Mouse (Mus musculus): ENCODE measurements around the gene A330070K13Rik. TPM values are rescaled to one million over a fixed set of nuclear protein-coding genes. Genes with fewer than 3 reads are reported as not detected.

The A330070K13Rik gene
- not detected for polyA plus RNA-seq (2014; fragmentation: Illumina TruSeq; extraction: RNeasy Lipid Tissue Mini Kit (QIAGEN cat#74804))

DNA sequence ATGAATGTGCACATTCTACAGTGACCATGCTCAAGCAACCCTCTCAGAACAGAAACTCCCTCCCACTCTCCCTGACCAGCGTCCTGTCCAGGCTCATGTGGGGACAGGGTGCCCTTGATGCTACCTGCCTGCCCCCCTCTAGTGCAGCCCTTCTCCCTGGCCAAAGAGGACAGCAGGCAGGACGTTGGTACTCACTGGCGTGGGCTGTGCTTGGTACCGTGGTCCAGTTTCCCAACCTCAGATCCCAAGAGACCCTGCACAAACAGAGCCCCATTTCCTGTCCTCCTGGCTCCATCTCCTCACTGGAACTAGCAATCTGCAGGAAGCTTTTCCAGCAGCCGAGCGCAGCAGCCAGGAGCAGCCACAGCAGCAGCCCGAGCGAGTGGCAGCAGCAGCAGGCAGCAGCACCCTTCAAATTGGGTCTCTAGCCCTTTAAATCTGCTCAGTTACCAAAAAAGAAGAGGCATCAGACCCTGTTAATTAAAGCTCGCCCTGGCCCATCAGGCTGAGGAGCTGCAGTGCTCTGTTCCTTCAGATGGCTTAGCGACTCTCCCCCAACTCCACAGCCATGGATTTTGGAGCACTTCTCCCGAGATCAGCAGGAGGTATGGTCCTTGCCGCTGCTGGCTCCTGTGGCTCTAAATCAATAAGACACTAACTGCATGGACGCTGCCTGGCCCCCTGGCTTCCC lies at the start of gene A330070K13Rik:
Gene A330070K13Rik, minus strand, starts transcription at position 410 of the 691 bp plus-strand sequence.

DNA sequence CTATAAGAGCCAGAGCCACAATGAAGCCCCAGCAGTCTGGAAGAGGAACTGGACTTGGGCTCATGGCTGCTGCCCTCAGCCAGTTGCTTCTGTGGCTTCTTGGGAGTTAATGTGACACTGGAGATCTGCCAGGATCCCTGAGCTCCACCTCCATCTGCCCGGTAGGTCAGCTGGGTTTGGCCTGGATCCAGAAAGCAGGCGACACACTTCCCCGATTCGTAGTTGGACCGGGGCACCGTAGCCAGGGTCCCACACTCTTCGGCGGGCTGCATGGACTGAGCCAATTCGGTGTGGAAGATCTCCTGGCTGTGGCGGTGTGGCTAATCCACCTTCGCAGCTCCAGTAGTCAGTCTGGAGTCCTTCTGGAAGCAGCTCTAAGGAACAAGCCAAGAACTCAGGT lies 15.2 kb downstream of the A330070K13Rik start, which contains the start of gene Caln1:
Gene Caln1, plus strand, starts transcription at position 219 of the 400 bp plus-strand sequence.

Other genes starting within 250 kb of the A330070K13Rik start
- gene Kctd7, start 239.8 kb downstream of the A330070K13Rik start, polyA plus RNA-seq (2014; fragmentation: Illumina TruSeq; extraction: RNeasy Lipid Tissue Mini Kit (QIAGEN cat#74804)) = 3.1 TPM
- gene Rabgef1, start 212.8 kb downstream of the A330070K13Rik start, polyA plus RNA-seq (2014; fragmentation: Illumina TruSeq; extraction: RNeasy Lipid Tissue Mini Kit (QIAGEN cat#74804)) = 32.2 TPM
- 49.8 TPM for gene Tmem248, start 167.6 kb downstream of the A330070K13Rik start, polyA plus RNA-seq (2014; fragmentation: Illumina TruSeq; extraction: RNeasy Lipid Tissue Mini Kit (QIAGEN cat#74804))
- 59.0 TPM for gene Sbds, start 129.1 kb downstream of the A330070K13Rik start, polyA plus RNA-seq (2014; fragmentation: Illumina TruSeq; extraction: RNeasy Lipid Tissue Mini Kit (QIAGEN cat#74804))
- 1.9 TPM for gene Tyw1, start 129.0 kb downstream of the A330070K13Rik start, polyA plus RNA-seq (2014; fragmentation: Illumina TruSeq; extraction: RNeasy Lipid Tissue Mini Kit (QIAGEN cat#74804))
- gene Caln1, start 15.2 kb downstream of the A330070K13Rik start, polyA plus RNA-seq (2014; fragmentation: Illumina TruSeq; extraction: RNeasy Lipid Tissue Mini Kit (QIAGEN cat#74804)) = 0.74 TPM